Mouse (Mus musculus): Measurements from ENCODE around the gene Tmub1.

The Tmub1 gene

DNA sequence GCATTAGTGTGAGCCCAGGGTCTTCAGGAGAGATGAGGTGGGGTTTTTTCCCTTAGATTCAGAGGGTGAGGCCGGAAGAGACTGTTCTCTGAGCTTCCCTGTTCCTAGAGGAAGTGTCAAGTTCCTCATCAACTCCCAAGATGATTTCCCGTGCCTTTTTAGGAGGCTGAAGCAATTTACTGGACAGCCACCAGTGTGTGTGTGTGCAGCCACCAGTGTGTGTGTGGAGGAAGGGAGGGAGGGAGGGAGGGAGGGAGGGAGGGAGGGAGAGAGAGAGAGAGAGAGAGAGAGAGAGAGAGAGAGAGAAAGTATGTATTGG lies 6.3 kb upstream of the Tmub1 start:
- DNase-seq (ENCODE audit: low read depth, low spot score): no peak

DNA sequence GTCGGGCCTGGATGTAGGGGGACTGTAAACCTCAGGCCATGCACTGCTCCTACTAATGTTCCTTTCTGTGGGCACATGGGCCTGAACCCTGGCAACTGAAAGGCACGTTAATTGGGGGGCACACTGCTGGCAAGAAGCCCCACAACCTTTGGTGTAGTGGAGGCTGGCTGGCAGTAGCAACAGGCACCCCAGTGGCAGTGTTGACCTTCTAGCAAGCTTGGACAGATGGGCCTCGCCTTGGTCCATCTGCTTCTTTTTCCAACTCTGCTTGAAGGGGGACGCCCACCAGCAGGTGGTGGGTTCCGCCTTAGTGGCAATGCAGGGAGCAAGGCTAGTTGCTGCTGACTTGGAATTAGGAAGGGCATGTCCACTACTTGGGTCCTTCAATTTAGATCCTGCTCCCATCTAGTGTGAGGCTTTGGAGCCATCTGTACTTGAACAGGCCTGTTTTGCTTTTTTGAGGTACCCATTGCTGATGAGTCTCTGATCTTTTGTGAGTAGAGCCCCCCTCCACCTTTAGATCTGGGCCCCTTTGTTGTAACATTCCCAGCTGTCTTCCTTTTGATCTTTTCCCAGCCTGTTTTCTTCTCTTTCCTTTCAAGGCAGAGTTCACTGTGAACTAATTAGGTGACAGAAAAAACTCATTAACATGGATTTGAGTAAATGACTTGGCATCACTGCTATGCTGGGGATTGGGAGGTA lies 5.8 kb upstream of the Tmub1 start:
- no peak for DNase-seq (ENCODE audit: low read depth, low spot score)

GRCm38 (mm10) chr5:24452691-24453233 lies 5.1 kb upstream of the Tmub1 start:
- DNase-seq (ENCODE audit: low read depth, low spot score): no peak

DNA sequence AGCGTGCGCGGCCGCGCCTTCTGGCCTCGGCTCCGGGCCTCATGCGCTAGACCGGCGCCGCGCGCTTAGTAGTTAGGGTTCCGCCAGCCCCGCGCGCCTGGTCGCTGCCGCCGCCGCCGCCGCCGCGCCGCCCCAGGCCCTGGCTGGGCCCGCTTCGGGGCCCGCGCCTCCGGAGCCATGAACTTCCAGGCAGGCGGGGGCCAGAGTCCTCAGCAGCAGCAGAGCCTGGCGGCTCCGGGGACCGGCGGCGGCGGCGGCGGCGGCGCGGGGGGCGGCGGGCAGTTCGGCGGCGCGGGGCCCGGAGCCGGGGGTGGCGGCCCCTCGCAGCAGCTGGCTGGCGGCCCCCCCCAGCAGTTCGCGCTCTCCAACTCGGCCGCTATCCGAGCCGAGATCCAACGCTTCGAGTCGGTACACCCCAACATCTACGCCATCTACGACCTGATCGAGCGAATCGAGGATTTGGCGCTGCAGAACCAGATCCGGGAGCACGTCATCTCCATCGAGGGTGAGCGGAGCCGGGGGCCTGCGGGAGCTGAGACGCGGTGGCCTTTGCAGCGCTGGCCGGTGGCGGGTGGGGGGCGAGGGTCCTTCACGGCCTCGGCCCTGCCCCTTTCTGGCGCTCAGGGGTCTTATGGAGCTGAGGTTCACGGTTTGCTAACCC lies 4.5 kb upstream of the Tmub1 start, which contains the start of gene Agap3:
Gene Agap3 (plus strand): TSS at position 148 of the 661 bp plus-strand sequence.
- no peak for DNase-seq (ENCODE audit: low read depth, low spot score)

- peak; percentile 67 for DNase-seq (ENCODE audit: low read depth, low spot score)
Observed at GRCm38 (mm10) chr5:24451264-24452029, 3.8 kb upstream of the Tmub1 start.

GRCm38 (mm10) chr5:24446630-24447029 lies 1.0 kb downstream of the Tmub1 start:
- no peak for DNase-seq (ENCODE audit: low read depth, low spot score)

DNA sequence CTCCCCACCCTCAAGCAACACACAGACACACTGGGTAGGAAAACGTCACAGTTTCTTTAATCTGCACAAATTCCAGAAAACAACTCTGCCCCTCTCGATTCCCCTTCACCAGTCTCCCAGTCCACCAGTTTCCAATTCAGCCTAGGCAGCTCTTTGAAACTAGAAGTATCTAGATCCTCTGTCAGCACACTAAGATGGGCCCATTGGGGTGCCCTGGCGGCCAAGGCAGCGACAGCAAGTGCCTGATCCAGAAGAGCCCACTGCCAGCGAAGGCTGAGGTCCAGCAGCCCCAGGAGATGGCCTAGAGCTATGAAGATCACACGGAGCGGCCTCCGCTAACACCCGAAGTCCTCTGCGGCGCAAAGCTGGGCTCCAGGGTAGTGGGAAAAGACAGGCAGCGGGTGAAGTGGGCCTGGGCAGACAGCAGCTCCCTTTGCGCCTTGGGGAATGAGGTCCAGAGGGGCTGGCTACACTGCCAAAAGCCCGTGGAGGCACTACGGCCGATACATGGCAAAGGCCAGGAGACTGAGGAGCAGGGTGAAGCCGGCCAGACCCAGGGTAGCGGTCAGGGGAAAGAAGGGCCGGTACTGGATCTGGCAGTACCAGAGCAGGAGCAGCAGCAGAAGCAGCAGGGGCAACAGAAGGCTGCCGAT lies 2.1 kb downstream of the Tmub1 start:
- no peak for DNase-seq (ENCODE audit: low read depth, low spot score)

DNA sequence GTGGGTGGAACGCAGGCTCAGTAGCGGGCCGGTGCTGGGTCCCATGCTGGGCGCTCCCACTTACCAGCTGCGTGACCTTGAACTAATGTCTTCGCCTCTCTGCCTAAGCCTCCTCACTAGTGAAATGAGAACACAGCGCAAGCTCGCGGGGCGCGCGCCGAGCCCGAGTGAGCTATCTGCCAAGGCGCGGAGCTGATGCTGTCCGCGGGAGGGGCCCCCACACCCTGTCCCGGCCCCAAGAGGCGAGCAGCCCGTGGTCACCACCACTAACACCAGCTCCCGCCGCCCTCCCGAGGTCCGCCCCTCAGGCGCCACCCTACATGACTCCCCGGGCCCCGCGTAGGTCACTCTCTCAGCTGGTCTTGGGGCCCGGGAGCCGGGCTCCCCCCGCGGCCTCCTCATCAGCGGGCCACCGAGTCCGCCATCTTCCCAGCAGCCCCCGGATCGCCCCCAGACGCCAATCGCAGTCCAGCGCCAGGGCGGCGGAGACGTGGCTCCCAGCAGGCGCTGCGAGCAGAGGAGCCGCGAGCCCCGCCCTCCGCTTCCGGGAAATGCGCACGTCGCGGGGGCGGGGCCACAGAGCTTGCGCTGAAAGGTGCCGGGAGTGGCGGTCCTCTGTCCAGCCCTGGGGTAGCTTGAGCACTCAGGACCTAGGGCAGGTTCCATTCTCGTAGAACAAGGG lies 2.8 kb downstream of the Tmub1 start, which contains the start of gene Fastk:
Gene Fastk (minus strand): TSS at position 542 of the 682 bp plus-strand sequence.
- DNase-seq (ENCODE audit: low read depth, low spot score): peak; percentile 81

DNA sequence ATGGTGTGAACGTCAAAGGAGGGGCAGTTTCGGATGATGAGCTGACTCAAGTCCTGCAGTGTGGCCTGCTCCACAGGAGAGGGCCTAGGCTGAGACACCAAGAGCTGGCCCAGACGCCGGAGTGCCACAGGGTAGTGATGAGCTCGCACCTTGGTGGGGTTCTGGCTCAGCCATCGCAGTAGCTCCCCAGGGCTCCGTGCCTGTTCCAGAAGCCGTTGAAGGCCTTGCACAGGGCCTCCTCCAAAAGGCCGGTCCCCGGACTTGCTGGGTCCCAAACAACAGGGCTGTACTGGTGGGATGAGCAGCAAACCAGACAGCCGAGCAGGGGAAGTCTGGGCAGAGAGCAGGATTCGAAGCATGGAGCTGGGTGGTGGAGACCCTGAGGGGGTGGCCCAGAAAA lies 3.7 kb downstream of the Tmub1 start:
- DNase-seq (ENCODE audit: low read depth, low spot score): no peak

GRCm38 (mm10) chr5:24443204-24443603 lies 4.5 kb downstream of the Tmub1 start:
- no peak for DNase-seq (ENCODE audit: low read depth, low spot score)

- DNase-seq (ENCODE audit: low read depth, low spot score): no peak
Observed at GRCm38 (mm10) chr5:24442029-24442428, 5.6 kb downstream of the Tmub1 start.

GRCm38 (mm10) chr5:24441187-24441586 lies 6.5 kb downstream of the Tmub1 start:
- DNase-seq (ENCODE audit: low read depth, low spot score): no peak

DNA sequence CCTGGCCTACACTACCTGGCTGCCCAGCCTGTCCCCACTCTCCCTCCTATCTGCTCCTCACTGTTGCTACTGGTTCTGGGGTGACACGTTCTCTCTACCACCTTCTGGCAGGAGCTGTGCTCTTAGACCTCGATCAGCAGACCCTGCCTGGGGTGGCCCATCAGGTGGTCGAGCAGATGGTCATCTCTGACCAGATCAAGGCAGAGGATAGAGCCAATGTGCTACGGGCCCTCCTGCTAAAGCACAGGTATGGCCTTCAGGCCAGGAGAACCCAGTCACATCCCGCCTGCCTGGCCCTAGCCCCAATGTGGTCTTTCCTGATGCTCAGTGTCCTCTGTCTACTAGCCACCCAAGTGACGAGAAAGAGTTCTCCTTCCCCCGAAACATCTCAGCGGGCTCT lies 13.7 kb downstream of the Tmub1 start:
- DNase-seq (ENCODE audit: low read depth, low spot score): no peak

DNA sequence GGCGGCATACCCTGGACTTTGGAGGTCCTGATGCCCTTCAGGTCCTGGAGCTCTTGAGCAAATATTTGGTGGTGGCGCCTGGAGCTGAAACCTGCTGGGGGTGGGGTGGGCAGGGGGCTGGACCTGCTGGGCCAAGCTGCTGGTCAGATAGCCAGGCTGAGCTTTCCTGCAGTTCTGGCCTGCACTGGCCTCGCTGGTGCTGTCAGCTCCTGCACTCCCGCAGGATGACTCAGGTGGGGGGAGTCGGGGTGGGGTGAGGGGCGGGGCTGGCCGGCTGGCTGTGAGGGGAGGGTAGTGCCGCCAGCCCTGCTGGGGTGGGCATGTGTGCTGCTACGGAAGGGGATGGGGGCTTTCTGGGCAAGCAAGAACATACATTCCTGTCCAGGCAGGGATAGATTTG lies 19.1 kb downstream of the Tmub1 start:
- no peak for DNase-seq (ENCODE audit: low read depth, low spot score)

DNA sequence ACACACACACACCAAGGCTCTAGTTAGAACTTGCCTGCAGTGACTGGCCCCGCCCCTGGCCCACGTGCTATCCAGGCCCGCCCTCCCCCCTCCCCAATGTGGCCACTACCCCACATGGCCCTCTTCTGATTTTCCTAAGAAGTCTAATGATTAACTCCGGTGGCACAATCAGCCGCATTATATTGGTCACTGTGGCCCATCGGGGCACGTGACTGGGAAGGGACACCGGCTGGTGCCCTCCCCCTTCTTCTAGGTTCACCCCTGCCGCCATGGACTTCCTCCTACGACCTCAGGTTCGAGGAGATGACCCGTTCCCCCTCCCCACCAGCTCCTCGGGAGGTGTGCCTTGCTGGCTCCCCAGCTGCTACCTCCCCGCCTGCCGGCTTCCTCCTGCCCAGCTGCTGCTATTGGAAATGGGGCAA lies 19.7 kb downstream of the Tmub1 start:
- no peak for DNase-seq (ENCODE audit: low read depth, low spot score)

DNA sequence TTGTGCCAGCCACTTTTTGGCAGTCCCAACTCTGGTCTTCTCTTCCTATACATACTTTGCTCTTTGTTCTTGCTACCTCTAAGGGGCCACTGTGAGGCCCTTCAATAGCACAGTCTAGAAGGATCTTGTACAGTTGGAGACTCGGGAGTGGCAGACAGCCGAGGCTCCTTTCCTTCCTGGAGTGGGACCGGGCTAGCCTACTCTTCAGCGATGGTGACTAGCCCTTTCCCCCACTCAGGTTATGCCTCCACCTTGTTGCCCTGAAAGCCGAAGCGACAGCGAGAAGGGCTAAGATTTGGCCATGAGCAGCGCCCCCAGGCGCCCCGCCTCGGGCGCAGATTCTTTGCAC lies 20.4 kb downstream of the Tmub1 start:
- DNase-seq (ENCODE audit: low read depth, low spot score): no peak

DNA sequence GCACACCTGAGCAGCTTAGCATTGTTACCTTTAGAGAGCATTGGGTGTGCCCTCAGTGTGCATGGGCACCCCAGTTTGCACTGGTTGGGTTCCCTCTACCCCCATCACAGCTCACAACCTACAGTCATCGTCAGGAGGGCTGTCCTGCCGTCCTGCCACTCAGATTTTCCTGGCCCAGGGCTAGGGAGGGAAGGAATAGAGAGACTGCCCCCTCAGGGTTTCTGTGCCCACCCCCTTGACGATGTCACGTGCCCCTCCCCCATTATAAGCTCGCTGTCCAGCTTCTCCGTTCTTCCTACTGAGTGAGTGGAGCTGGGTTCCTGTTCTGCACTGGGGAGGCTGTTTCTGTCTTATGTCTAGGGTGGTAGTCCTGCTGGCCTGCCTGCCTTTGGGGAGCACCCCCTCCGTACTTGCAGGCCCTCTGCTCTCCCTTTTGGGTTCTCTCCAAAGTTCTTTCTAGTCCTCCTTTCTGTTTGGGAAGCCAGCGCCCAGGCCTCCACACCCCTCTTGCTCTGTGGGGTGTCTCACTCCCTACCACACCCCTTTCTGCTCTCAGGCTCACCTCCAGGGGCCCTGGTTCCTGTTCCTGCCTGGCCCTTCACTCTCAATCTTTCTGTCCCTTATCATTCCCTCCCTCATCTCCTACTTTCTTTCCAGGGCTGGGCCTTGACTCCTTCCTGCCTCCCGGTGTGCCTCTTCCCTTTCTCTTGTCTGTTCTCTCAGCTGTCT lies 20.9 kb downstream of the Tmub1 start:
- DNase-seq (ENCODE audit: low read depth, low spot score): no peak

- no peak for DNase-seq (ENCODE audit: low read depth, low spot score)
Observed at GRCm38 (mm10) chr5:24426037-24426432, 21.6 kb downstream of the Tmub1 start.

GRCm38 (mm10) chr5:24425421-24426036 lies 22.1 kb downstream of the Tmub1 start:
- DNase-seq (ENCODE audit: low read depth, low spot score): no peak

GRCm38 (mm10) chr5:24424861-24425411 lies 22.7 kb downstream of the Tmub1 start:
- peak; percentile 78 for DNase-seq (ENCODE audit: low read depth, low spot score)

All from retina, adult 2 months (tissue).